Mouse (Mus musculus): Measurements from ENCODE around the gene Cic. TPM values are rescaled to one million over a fixed set of nuclear protein-coding genes. Genes with fewer than 3 reads are reported as not detected.

The Cic gene
- polyA plus RNA-seq (2014; fragmentation: Nextera tagmentation; extraction: Ambion mirVana): 25.0 and 31.5 TPM in 2 replicates

- Histone ChIP-seq H3K36me3 (ENCODE audit: control insufficient read depth, insufficient read depth, low read length) (peaks cover 8% of the 10 kb centered on the region; the same call in 1 of the 2 replicates), H3K4me2 (peak within 1 kb of the TSS; percentile 87), H3K4me3 (ENCODE audit: low read depth, low read length) (peak within 1 kb of the TSS; percentile 91), H3K9me3 (replicated peaks; ENCODE audit: control insufficient read depth, low read length) (no peaks in the 10 kb centered on the region), H3K9ac (ENCODE audit: low read depth, low read length) (peak within 1 kb of the TSS; percentile 91), H3K4me1 (ENCODE audit: control insufficient read depth, insufficient read depth, low read length) (peaks cover 23% of the 10 kb centered on the region), H3K27ac (ENCODE audit: low read depth, low read length) (peak within 1 kb of the TSS; percentile 91), H3K27me3 (ENCODE audit: control insufficient read depth, insufficient read depth, low read length) (no peaks in the 10 kb centered on the region)
- under 1% methylated on average over 29 of the region's 29 CpGs for WGBS (ENCODE audit: insufficient replicate concordance)
- ATAC-seq (replicated peaks; ENCODE audit: insufficient number of reproducible peaks, low FRiP score, low TSS enrichment): peak; percentile 85
Measured at GRCm38 (mm10) chr7:25267301-25267750, at the start of gene Cic. Gene Cic, plus strand, starts transcription at chr7:25267704.

- Histone ChIP-seq H3K27ac (ENCODE audit: low read depth, low read length) (peak overlapping the region; percentile 81), H3K9ac (ENCODE audit: low read depth, low read length) (peak overlapping the region; percentile 90), H3K4me1 (ENCODE audit: control insufficient read depth, insufficient read depth, low read length) (peaks cover 24% of the 10 kb centered on the region), H3K27me3 (ENCODE audit: control insufficient read depth, insufficient read depth, low read length) (no peaks in the 10 kb centered on the region), H3K4me3 (ENCODE audit: low read depth, low read length) (peak overlapping the region; percentile 84), H3K36me3 (ENCODE audit: control insufficient read depth, insufficient read depth, low read length) (no peaks in the 10 kb centered on the region; the same call in 1 of the 2 replicates), H3K4me2 (peak overlapping the region; percentile 96), H3K9me3 (replicated peaks; ENCODE audit: control insufficient read depth, low read length) (no peaks in the 10 kb centered on the region)
- ATAC-seq (replicated peaks; ENCODE audit: insufficient number of reproducible peaks, low FRiP score, low TSS enrichment): no peak; the same call in 1 of the 2 replicates
- under 1% methylated on average over 53 of the region's 53 CpGs for WGBS (ENCODE audit: insufficient replicate concordance)
Measured at GRCm38 (mm10) chr7:25218705-25219415, 48.6 kb upstream of the Cic start.

GRCm38 (mm10) chr7:25219416-25219750, 48.1 kb upstream of the Cic start:
- peak overlapping the region; percentile 90 for H3K9ac ChIP-seq (ENCODE audit: low read depth, low read length)
- H3K9me3 ChIP-seq (replicated peaks; ENCODE audit: control insufficient read depth, low read length): no peaks in the 10 kb centered on the region
- peak overlapping the region; percentile 96 for H3K4me2 ChIP-seq
- H3K27me3 ChIP-seq (ENCODE audit: control insufficient read depth, insufficient read depth, low read length): no peaks in the 10 kb centered on the region
- 0% methylated on average over 16 of the region's 16 CpGs for WGBS (ENCODE audit: insufficient replicate concordance)
- ATAC-seq (replicated peaks; ENCODE audit: insufficient number of reproducible peaks, low FRiP score, low TSS enrichment): no peak; the same call in 1 of the 2 replicates
- H3K36me3 ChIP-seq (ENCODE audit: control insufficient read depth, insufficient read depth, low read length): peaks cover 4% of the 10 kb centered on the region; the same call in 1 of the 2 replicates
- peaks cover 24% of the 10 kb centered on the region for H3K4me1 ChIP-seq (ENCODE audit: control insufficient read depth, insufficient read depth, low read length)
- peak overlapping the region; percentile 81 for H3K27ac ChIP-seq (ENCODE audit: low read depth, low read length)
- peak overlapping the region; percentile 84 for H3K4me3 ChIP-seq (ENCODE audit: low read depth, low read length)

- Histone ChIP-seq H3K9ac (ENCODE audit: low read depth, low read length) (peak overlapping the region; percentile 90), H3K9me3 (replicated peaks; ENCODE audit: control insufficient read depth, low read length) (no peaks in the 10 kb centered on the region), H3K27ac (ENCODE audit: low read depth, low read length) (peak overlapping the region; percentile 90), H3K4me1 (ENCODE audit: control insufficient read depth, insufficient read depth, low read length) (peaks cover 24% of the 10 kb centered on the region), H3K4me3 (ENCODE audit: low read depth, low read length) (peak overlapping the region; percentile 84), H3K4me2 (peak overlapping the region; percentile 96), H3K27me3 (ENCODE audit: control insufficient read depth, insufficient read depth, low read length) (no peaks in the 10 kb centered on the region), H3K36me3 (ENCODE audit: control insufficient read depth, insufficient read depth, low read length) (peaks cover 7% of the 10 kb centered on the region)
- ATAC-seq (replicated peaks; ENCODE audit: insufficient number of reproducible peaks, low FRiP score, low TSS enrichment): peak; percentile 77
- WGBS (ENCODE audit: insufficient replicate concordance): 2% methylated on average over 31 of the region's 31 CpGs
Measured at GRCm38 (mm10) chr7:25219756-25220456, 47.6 kb upstream of the Cic start.

- Histone ChIP-seq H3K9me3 (replicated peaks; ENCODE audit: control insufficient read depth, low read length) (no peaks in the 10 kb centered on the region), H3K4me1 (ENCODE audit: control insufficient read depth, insufficient read depth, low read length) (peaks cover 24% of the 10 kb centered on the region), H3K9ac (ENCODE audit: low read depth, low read length) (peak within 1 kb of the TSS; percentile 90), H3K4me3 (ENCODE audit: low read depth, low read length) (peak within 1 kb of the TSS; percentile 84), H3K27me3 (ENCODE audit: control insufficient read depth, insufficient read depth, low read length) (no peaks in the 10 kb centered on the region), H3K36me3 (ENCODE audit: control insufficient read depth, insufficient read depth, low read length) (peaks cover 14% of the 10 kb centered on the region), H3K27ac (ENCODE audit: low read depth, low read length) (peak within 1 kb of the TSS; percentile 90), H3K4me2 (peak within 1 kb of the TSS; percentile 96)
- ATAC-seq (replicated peaks; ENCODE audit: insufficient number of reproducible peaks, low FRiP score, low TSS enrichment): 0 out of 2 replicates have a peak, but pooled peaks have one; percentile 1
- WGBS (ENCODE audit: insufficient replicate concordance): 4% methylated on average over 20 of the region's 20 CpGs
Measured at GRCm38 (mm10) chr7:25220457-25221101, 46.9 kb upstream of the Cic start, which contains the start of gene Dedd2. Gene Dedd2, minus strand, starts transcription at chr7:25220615.

- Histone ChIP-seq H3K4me1 (ENCODE audit: control insufficient read depth, insufficient read depth, low read length) (peaks cover 24% of the 10 kb centered on the region), H3K27me3 (ENCODE audit: control insufficient read depth, insufficient read depth, low read length) (no peaks in the 10 kb centered on the region), H3K4me2 (peak within 1 kb of the TSS; percentile 96), H3K9me3 (replicated peaks; ENCODE audit: control insufficient read depth, low read length) (no peaks in the 10 kb centered on the region), H3K9ac (ENCODE audit: low read depth, low read length) (peak within 1 kb of the TSS; percentile 82), H3K4me3 (ENCODE audit: low read depth, low read length) (peak within 1 kb of the TSS; percentile 84), H3K27ac (ENCODE audit: low read depth, low read length) (peak within 1 kb of the TSS; percentile 90), H3K36me3 (ENCODE audit: control insufficient read depth, insufficient read depth, low read length) (peaks cover 18% of the 10 kb centered on the region)
- under 1% methylated on average over 45 of the region's 45 CpGs for WGBS (ENCODE audit: insufficient replicate concordance)
- peak; percentile 89 for ATAC-seq (replicated peaks; ENCODE audit: insufficient number of reproducible peaks, low FRiP score, low TSS enrichment)
Measured at GRCm38 (mm10) chr7:25221102-25221883, 46.2 kb upstream of the Cic start, which contains the start of gene Zfp526. Gene Zfp526, plus strand, starts transcription at chr7:25221425.

- peaks cover 24% of the 10 kb centered on the region for H3K4me1 ChIP-seq (ENCODE audit: control insufficient read depth, insufficient read depth, low read length)
- H3K4me3 ChIP-seq (ENCODE audit: low read depth, low read length): peak overlapping the region; percentile 84
- no peak overlapping the region for H3K27ac ChIP-seq (ENCODE audit: low read depth, low read length)
- peaks cover 27% of the 10 kb centered on the region for H3K36me3 ChIP-seq (ENCODE audit: control insufficient read depth, insufficient read depth, low read length)
- no peak for ATAC-seq (replicated peaks; ENCODE audit: insufficient number of reproducible peaks, low FRiP score, low TSS enrichment)
- no peaks in the 10 kb centered on the region for H3K27me3 ChIP-seq (ENCODE audit: control insufficient read depth, insufficient read depth, low read length)
- H3K9ac ChIP-seq (ENCODE audit: low read depth, low read length): peak overlapping the region; percentile 82
- H3K4me2 ChIP-seq: peak overlapping the region; percentile 96
- H3K9me3 ChIP-seq (replicated peaks; ENCODE audit: control insufficient read depth, low read length): no peaks in the 10 kb centered on the region
- WGBS (ENCODE audit: insufficient replicate concordance): 83% methylated on average over 10 of the region's 10 CpGs
Measured at GRCm38 (mm10) chr7:25222275-25222967, 45.1 kb upstream of the Cic start.

Measured in heart, embryonic 11.5 days (tissue).